Mouse (Mus musculus): ENCODE measurements around the gene Rasd1.

DNA sequence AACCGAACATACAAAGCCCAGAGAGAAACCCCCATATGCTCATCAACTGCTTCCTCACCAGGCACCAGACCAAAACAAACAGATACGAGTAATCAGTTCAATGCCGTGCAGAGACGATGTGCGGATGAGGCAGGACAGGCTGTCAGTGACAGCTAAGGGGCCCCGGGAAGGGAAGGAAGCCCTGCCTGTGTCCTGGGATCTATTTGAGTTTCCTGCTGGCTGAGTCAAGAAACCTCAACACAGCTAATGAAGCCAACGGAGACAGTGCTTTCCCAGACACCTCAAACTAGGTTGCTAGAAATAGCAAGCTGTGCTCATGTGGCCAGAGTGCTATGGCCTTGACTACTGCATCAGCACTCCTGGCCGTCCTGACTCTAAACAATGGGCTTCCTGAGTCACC is 26.6 kb upstream of the Rasd1 start:
- TF ChIP-seq CTCF (conservative IDR thresholded peaks at IDR 0.05; ENCODE audit: low read length) (no peak), POU5F1 (IDR thresholded peaks at IDR 0.05; ENCODE audit: borderline replicate concordance, low read length) (no peak), NANOG (IDR thresholded peaks at IDR 0.05; ENCODE audit: borderline replicate concordance, low read length) (no peak)
